Mouse (Mus musculus): ENCODE measurements around the gene Wdr91.
A peak's percentile ranks its signal among the peaks of the same experiment; 100 is the strongest.

Wdr91 gene

DNA sequence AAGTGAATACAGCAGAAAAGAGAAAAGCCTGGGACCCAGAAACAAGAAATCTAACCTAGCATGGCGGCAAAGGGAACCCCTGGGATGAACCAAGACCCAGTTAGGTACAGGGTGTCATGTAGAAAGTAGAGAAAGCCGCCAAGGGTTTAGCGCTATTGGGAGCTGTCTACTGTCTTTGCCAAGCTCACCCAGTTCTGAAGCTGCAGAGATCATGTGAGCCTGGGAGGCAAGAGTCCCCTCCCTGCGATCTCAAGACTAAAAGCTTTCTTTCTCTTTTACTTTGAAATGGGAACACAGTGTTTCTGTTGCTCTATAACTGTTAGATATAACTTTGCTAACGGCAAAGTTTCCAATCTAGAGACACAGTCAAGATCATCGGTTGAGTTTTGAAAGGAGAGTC lies 48.3 kb downstream of the Wdr91 start:
- peak; percentile 43 to 58 for DNase-seq

- DNase-seq, result peak in 1 of 2 experiments; percentile 32
These were observed 49.1 kb downstream of the Wdr91 start for GRCm38 (mm10) chr6:34861546-34862053.

- no peak for DNase-seq
These were observed 78.3 kb downstream of the Wdr91 start for GRCm38 (mm10) chr6:34832352-34832751.
